Mouse (Mus musculus) thymus, adult 2 months (tissue): ENCODE measurements around the gene Smg6. TPM values are rescaled to one million over a fixed set of nuclear protein-coding genes. Genes with fewer than 3 reads are reported as not detected.

Experiments used
- DNase-seq: peaks from one replicate; pipeline ENCODE4 v3.0.0; 2021
- H3K27ac ChIP-seq: fragments of 200-500 bp; 2 replicates; pipeline ENCODE4 v1.5.1; 2012; ENCODE audit warnings: low read length, control low read depth; ENCODE audit not compliant: control insufficient read depth, insufficient read depth
- H3K27me3 ChIP-seq: fragments of 200-500 bp; 2 replicates; pipeline ENCODE4 v1.6.1; 2012; ENCODE audit warnings: mild to moderate bottlenecking, low read length, moderate library complexity, mixed read lengths; ENCODE audit not compliant: control insufficient read depth, insufficient read depth
- H3K36me3 ChIP-seq: fragments of 200-500 bp; 2 replicates; pipeline ENCODE4 v1.6.1; 2012; ENCODE audit warnings: mild to moderate bottlenecking, low read length, moderate library complexity; ENCODE audit not compliant: control insufficient read depth, insufficient read depth
- H3K4me1 ChIP-seq: fragments of 200-500 bp; replicated peaks from 2 replicates; pipeline ENCODE4 v1.6.1; 2012; ENCODE audit warnings: low read length; ENCODE audit not compliant: control insufficient read depth, insufficient read depth
- H3K4me3 ChIP-seq: fragments of 200-500 bp; 2 replicates; pipeline ENCODE4 v1.5.1; 2012; ENCODE audit warnings: mild to moderate bottlenecking, low read length, control low read depth, moderate library complexity; ENCODE audit not compliant: control insufficient read depth, insufficient read depth
- CTCF ChIP-seq: fragments of 200-500 bp; IDR thresholded peaks from 2 replicates; pipeline ENCODE4 v1.5.1; 2012; ENCODE audit warnings: mild to moderate bottlenecking, control low read depth, low read length, moderate library complexity, borderline replicate concordance; ENCODE audit not compliant: control insufficient read depth, poor library complexity, insufficient read depth; ENCODE audit errors: extremely low read depth
- POLR2A ChIP-seq: fragments of 200-500 bp; IDR thresholded peaks from 2 replicates; pipeline ENCODE4 v1.6.1; 2012; ENCODE audit warnings: mild to moderate bottlenecking, low read length, control low read depth, moderate library complexity; ENCODE audit not compliant: control insufficient read depth, poor library complexity, insufficient read depth; ENCODE audit errors: extremely low read depth
- WGBS: fragments of 180-500 bp; shearing (Covaris S2); methylation state at CpG from one replicate; pipeline ENCODE4 v1.1.7; 2018; 5-methylcytosine and 5-hydroxymethylcytosine counted together
- polyA plus RNA-seq: library from polyadenylated mRNA; depleted of rRNA; stranded (reverse); fragments of >200 nt; gene quantifications from 2 replicates; pipeline ENCODE4 v1.2.3, GENCODE M21; 2012

The Smg6 gene
- polyA plus RNA-seq, 1 experiment = 69.7 TPM

DNA sequence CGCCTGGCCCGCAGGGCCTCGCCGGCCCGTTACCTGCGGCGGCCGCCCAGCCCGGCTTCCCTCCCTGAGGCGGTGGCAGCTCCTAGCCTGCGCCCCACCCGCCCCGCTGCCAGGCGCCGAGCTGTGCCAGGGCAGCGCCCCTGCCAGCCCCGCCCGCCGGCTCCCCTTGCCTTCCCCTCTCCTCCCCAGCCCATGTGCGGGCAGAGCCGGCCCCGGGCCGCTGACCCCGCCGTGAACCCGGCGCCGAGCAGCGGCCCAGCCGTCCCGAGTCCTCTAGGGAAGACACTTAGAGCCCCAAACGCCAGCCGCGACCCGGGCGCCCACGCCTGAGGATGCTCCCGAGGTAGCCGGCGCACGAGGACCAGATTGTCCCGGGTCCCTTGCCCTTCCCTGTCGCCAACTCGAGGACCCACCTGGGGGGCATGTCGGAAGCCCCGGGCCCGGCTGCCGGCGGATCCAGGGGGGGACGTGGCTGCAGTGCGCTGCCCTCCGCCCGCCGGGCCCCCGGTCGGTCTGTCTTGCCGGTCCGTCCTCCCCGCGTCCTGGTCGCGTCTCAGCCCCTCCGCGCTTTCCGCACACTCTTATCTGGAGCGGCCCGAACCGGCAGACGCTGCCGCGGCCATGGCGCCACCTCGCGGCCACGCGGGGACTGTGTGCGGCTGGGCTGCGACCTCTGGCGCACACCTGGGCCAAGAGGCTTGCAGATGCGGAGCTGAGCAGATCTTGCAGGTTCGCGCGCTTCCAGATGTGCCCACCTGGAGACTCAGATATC, 243.2 kb downstream of the Smg6 start:
- WGBS = 1% methylated on average over 83 of the region's 83 CpGs
- Histone ChIP-seq H3K27me3 (peaks cover 45% of the 10 kb centered on the region), H3K4me3 (peak overlapping the region; percentile 27), H3K36me3 (no peaks in the 10 kb centered on the region), H3K27ac (no peak overlapping the region), H3K4me1 (peaks cover 59% of the 10 kb centered on the region)
- DNase-seq = peak; percentile 86
- TF ChIP-seq POLR2A (no peak), CTCF (peak; percentile 98)

DNA sequence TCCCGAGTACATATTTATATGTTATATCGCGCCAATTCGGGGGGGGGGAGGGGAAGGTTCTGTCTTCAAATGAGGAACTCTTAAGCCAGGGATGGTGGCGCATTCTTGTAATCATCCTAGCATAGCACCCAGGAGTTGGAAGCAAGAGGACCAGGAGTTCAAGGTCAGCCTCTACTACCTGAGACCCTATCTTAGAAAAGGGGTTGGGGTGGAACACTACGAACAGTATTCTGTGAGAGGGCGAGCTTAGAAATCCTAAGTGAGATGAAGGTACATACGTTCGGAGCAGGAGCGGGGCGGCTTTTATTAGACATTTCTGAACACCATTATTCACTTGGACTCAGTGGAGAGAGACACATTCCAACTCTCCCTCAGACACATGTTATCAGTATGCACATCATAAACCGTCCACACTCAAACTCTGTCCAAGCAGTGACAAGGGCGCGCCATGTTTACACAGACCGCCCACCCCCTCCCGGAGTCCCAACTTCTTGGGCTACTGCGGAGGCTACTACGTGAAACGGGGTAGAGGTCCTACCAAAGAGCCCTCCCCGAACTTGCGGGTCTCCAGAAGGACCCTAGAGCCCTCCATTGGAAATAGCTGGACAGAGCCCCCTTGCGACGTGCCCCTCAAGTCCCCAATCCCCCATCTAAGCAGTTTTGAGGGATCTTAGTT, 243.9 kb downstream of the Smg6 start, which contains the start of gene Hic1:
TSS of gene Hic1 (minus strand) at position 115 of the 676 bp plus-strand sequence.
- Histone ChIP-seq H3K27ac (no peak within 1 kb of the TSS), H3K36me3 (no peaks in the 10 kb centered on the region), H3K27me3 (peaks cover 45% of the 10 kb centered on the region), H3K4me1 (peaks cover 64% of the 10 kb centered on the region), H3K4me3 (peak within 1 kb of the TSS; percentile 34)
- no peak for TF ChIP-seq CTCF
- no peak for TF ChIP-seq POLR2A
- no peak for DNase-seq
- WGBS = 9% methylated on average over 23 of the region's 23 CpGs

DNA sequence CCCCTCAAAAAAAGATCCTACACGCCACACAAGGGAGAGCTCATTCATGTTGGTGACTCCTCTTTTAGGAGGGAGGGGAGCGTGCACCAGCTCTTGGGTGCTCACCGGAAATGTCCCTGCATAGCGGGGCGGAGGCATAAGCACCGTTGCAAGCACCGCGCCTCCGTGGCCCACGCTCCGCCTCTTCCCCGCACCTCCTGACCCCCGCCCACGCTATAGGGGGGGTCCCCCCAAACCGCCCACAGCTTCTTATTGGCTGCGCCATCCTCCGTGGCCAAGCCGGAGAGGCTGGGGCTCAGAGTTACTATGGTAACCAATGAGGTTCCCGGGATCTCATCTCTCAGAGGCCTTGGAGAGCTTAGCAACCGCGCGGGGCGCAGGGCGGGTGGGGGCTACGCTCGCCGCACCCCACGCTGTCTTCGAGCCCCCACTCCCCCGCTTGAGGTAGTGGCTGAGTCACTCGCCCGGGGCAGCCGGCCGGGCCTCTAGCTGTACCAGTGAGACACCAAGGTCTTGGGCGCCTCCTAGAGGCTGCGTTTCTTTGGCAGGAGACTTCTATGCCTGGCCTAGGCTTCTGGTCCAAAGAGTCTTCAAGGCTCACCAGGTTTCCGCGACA, 244.6 kb downstream of the Smg6 start:
- Histone ChIP-seq H3K27me3 (peaks cover 45% of the 10 kb centered on the region), H3K36me3 (no peaks in the 10 kb centered on the region), H3K4me3 (peak overlapping the region; percentile 34), H3K27ac (no peak overlapping the region), H3K4me1 (peaks cover 64% of the 10 kb centered on the region)
- TF ChIP-seq CTCF (peak; percentile 81; the same call in 1 of the 2 replicates), POLR2A (no peak)
- DNase-seq = peak; percentile 88
- WGBS = under 1% methylated on average over 38 of the region's 38 CpGs

DNA sequence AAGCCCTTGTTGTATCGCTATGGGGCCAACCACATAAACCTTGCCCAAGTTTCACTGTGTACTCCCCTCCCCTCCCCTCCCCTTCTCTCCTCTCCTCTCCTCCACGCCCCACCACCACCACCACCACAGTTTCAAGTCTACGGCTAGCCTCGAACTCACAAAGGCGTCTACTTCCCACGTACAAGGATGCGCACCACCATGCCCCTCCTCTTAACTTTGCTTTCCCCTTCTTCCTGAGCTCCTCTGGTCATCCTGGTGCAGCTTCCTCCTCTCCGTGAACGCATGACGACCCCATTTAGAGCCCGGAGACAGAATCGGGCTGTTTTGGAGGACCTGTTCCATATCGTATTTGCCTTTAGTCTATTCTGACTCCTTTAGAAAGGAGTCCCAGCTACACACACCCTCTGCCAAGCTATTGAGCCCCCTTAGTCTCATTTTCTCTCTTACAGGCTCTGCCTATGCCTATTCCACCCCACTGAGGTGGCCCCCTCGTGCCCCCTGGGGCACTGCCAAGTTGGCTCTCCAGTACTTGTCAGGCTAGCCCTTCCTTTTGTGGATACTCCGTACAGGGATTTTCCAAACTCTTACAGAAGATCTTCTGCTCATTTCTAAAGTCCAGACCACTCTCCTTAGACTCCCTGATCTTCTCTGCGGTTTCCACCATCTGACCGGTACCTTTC, 245.7 kb downstream of the Smg6 start:
- 12% methylated on average over 17 of the region's 17 CpGs for WGBS
- Histone ChIP-seq H3K36me3 (no peaks in the 10 kb centered on the region), H3K27me3 (peaks cover 38% of the 10 kb centered on the region), H3K27ac (no peak overlapping the region), H3K4me3 (no peak overlapping the region), H3K4me1 (peaks cover 54% of the 10 kb centered on the region)
- TF ChIP-seq CTCF = no peak
- TF ChIP-seq POLR2A = no peak
- DNase-seq = no peak

DNA sequence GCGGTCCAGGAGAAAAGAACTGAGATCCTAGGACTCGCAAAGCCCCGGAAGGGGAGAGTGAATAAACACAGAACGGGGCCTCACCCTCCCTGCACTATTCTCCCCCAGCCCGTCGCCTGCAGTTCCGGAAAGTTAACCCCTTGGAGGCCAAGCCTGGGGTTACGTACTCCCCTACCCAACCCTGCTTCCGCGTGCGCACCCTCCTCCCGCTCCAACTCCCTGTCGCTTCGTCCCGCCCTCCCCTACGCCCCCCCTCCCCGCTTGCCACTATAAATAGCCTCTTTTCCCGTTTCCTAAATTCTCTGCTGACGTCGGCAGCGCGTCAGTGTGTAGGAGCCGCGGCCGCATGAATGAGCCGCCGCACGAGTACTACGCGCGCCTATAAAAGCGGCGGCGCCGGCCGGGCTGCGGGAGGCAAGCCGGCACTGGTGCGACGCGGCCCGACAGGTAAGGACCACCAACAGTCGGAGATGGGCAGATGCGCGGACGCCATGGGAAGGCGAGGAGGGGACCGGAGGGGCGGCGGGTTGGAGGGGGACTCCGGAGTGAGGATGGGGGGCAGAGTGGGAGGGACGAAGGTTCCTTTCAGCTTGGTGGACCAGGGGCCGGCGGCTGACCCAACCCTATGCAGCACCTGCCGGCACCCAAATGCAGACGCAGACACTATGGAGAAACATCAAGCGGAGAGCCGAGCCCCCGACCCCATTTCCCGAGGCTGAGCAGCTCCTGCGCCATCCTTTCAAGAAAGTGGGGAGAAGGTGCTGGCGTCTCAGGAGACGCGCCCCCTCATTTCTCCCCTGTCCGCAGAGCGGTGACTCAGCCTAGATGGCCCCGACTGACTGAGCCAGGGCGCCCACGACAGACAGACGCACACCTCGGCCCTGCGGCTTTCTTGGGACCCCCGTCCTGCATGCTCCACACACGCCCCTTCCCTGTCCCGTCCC, 246.8 kb downstream of the Smg6 start:
- Histone ChIP-seq H3K36me3 (no peaks in the 10 kb centered on the region), H3K4me3 (peak overlapping the region; percentile 36), H3K27me3 (peaks cover 28% of the 10 kb centered on the region), H3K4me1 (peaks cover 44% of the 10 kb centered on the region), H3K27ac (no peak overlapping the region)
- TF ChIP-seq CTCF = no peak
- TF ChIP-seq POLR2A = no peak
- peak; percentile 59 for DNase-seq
- WGBS = 1% methylated on average over 73 of the region's 75 CpGs
